Mouse (Mus musculus): ENCODE results near the gene Asb2.

Gene Asb2

GRCm38 (mm10) chr12:103325156-103325857, 30.5 kb downstream of the Asb2 start:
- DNase-seq (ENCODE audit: low spot score in 2 of 2), result peak; percentile 80 to 88

DNA sequence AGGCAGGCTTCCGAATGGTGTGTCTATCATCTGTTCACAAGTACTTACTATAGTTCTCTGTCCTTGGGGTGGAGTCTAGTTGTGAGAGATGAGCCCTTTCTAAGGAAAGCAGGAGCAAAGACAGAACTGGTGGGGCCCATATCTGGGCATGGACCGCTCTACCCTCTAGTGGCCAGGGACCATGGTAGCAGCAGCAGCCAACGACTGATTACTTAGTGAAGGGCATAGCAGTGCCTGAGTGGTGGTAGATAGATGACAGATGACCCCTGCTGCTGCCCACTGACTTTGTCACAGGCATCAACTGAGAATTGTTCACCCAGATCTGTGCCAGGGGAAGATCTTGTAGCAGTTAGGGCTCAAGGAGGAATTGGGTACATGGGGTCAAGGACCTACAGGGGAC, 33.0 kb downstream of the Asb2 start:
- peak in 1 of 2 experiments; percentile 30 for DNase-seq (ENCODE audit: low spot score in 2 of 2)

DNA sequence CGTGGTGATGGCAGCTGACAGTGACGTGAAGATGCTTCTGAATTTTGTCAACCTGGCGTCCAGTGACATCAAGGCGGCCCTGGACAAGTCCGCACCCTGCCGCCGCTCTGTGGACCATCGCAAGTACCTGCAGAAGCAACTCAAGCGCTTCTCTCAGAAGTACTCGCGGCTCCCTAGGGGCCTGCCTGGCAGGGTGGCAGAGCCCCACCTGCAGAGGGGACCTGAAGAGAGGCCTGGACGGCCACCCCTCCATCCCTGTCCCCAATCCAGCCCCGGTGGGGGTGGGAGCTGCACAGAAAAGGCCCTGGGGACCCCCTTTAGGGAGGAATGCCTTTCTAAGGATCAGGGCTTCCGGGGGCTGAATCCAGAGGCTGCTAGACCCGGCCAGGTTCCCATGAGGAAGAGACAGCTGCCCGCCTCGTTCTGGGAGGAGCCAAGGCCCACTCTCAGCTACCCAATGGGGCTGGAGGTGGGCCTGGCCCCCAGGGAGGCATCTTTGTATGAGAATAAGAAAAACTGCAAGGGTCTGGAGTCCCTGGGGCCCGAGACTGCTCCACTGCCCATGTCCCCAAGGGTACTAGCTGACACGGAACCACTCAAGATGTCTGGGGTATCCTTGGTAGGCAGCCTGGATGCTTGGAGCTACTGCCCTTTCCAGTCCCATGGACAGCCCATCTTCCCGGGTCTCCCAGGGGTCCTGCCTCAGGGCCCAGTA, 39.8 kb downstream of the Asb2 start:
- DNase-seq (ENCODE audit: low spot score in 2 of 2), result no peak

DNA sequence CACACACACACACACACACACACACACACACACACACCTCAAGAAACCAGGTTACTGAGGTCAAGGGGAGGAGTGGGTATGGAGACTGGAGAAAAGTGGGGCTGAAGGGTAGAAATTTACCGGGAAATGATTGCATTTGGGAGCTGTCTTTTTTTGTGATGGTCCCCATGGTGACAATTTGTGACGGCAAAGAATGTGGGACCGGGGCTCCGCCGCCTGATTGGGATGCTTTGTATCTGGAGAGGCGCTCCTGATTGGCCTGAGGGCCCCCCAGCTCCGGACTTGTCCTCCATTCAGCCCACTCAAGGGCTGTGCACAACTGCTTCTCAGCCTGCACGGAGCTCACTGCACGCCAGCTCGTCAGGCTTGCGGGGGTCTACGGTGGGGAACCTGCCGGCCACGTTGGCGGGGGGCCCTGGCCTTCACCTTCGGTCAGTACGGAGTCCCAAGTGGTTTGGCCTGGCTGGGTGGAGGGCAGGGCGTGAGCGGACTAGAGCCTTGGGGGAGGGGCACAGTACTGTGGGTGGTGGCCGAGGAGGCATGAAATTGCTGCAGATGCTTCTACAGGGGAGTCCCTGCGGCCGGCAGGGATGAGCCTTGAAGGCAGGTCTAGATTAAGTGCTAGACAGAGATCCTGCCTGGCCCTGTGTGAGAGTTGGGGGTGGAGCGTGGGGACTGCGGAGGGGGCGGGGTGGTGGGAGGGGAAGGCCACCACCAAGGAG, 41.0 kb downstream of the Asb2 start:
- no peak for DNase-seq (ENCODE audit: low spot score in 2 of 2)

- DNase-seq (ENCODE audit: low spot score in 2 of 2), result no peak
Observed at GRCm38 (mm10) chr12:103313871-103314639, 41.7 kb downstream of the Asb2 start.

GRCm38 (mm10) chr12:103313274-103313673, 42.5 kb downstream of the Asb2 start:
- no peak for DNase-seq (ENCODE audit: low spot score in 2 of 2)

DNA sequence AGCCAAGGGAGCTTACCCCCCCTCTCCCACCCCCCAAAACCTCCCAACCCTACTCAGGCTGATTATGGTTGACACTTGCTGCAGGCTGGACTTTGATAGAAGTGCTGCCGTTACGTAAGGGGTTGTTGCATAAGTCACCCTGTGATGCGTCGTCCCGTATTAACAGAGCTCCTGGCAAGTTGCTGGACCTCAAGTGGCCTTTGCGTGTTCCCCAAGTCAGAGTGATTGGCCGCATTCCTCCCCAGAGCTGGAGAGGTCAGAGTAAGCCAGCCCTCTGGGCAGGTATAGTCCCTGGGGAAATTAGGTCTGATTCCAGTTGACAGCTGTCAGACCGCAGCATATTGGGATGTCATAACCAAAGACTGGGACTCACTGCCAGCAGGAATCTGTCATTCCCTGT, 43.9 kb downstream of the Asb2 start:
- no peak for DNase-seq (ENCODE audit: low spot score in 2 of 2)

GRCm38 (mm10) chr12:103310744-103311267, 45.0 kb downstream of the Asb2 start, which contains the start of gene Fam181a:
Gene Fam181a (plus strand): TSS chr12:103310975.
- no peak for DNase-seq (ENCODE audit: low spot score in 2 of 2)

DNA sequence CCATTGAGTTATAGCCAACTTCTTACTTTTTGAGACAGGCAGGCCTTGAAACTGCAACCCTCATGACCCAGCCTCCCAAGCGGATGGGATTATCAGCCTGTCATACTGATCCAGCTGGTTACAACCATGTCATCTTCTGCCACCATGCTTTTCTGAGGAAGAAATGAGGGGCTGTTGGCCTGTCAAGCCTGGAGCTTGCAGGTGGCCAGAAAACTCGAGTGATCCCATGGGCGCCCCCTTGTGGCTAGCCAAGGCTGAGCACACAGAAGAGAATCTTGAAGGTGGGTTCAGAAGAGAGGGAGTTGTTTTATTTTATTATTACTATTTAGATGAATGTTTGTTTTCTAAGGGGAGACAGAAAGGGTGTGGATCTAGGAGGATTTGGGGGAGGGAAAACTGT, 49.1 kb downstream of the Asb2 start:
- no peak for DNase-seq (ENCODE audit: low spot score in 2 of 2)

DNA sequence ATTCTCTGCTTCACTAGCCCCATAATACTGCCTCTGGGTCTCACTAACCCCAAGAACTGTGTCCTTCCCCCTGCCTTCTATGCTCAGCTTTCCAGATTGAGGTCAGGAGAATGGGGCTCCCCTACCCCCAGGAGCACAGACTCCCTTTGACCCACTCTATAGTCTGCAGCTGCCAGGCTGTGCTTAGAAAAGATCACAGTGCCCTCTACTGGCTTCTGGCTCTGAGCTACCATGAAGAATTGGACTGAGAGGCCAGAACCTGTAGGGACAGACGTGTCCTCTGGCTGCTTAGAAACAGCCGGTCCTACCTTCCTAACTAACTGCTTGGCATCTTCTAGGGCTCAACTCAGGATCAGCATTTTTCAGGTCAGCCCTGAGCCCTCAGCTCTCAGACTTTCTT, 49.6 kb downstream of the Asb2 start:
- peak in 1 of 2 experiments; percentile 50 for DNase-seq (ENCODE audit: low spot score in 2 of 2)

GRCm38 (mm10) chr12:103302960-103303359, 52.8 kb downstream of the Asb2 start:
- no peak for DNase-seq (ENCODE audit: low spot score in 2 of 2)

DNA sequence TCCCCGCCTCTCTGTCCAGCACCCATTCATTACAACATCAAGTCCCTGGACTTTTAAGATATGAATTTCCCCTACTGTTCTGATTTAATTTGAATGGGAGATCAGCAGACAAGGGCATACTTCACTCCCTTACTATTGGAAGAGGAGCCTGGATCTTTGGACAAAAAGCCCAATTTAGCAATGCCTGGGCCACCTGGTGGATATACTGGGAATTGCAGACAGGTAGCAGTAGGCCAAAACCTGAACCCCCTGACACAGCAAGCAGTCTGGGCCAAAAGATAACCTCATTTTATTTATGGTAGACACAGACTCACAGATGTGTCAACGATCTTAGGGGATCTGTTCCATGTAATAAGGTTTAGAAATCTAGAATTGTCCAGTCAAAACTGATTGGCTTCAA, 54.2 kb downstream of the Asb2 start:
- DNase-seq (ENCODE audit: low spot score in 2 of 2), result peak; percentile 69 to 71

- DNase-seq (ENCODE audit: low spot score in 2 of 2), result no peak
Observed at GRCm38 (mm10) chr12:103300493-103300892, 55.3 kb downstream of the Asb2 start.

DNA sequence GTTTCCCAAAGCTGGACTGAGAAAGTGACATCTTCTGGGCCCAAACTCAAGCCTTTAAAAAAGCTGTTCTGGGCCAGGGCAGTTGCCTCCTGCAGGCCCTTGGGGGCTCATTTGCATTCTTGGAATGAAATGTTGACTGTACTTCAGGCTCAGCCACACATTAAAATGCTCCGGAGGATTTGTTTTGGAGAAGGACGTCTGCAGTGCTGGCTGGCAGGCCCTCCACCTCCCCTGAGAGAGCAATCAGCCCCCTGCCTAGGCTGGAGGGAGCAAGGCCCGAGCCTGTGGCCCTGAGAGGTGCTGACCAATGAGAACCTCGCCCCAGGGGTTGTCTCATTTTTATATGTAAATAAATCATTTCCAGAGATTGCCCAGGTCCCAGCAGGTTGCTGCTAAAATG, 59.5 kb downstream of the Asb2 start:
- no peak for DNase-seq (ENCODE audit: low spot score in 2 of 2)

DNA sequence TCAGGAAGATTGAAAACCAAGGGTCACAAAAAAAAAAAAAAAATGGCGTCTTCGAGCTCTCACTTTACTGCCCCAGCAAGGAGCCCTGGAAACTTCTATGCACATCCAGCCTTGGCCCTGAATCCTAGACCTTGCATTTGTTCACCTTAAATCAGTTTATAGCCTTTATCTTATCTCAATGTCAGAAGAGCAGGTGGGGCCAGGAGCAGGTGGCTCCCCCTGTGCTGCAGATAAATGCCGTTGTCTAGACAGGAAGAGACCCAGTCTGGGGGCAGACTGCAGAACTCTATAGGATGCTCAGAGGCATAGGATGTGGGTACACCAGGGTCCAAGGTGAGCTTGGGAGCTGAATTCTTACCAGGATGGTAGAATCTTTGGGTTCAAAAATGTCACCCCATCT, 63.4 kb downstream of the Asb2 start:
- DNase-seq (ENCODE audit: low spot score in 2 of 2), result no peak

GRCm38 (mm10) chr12:103287276-103287675, 68.5 kb downstream of the Asb2 start:
- no peak for DNase-seq (ENCODE audit: low spot score in 2 of 2)

GRCm38 (mm10) chr12:103283411-103283810, 72.4 kb downstream of the Asb2 start:
- DNase-seq (ENCODE audit: low spot score in 2 of 2), result no peak

GRCm38 (mm10) chr12:103282936-103283335, 72.9 kb downstream of the Asb2 start:
- DNase-seq (ENCODE audit: low spot score in 2 of 2), result no peak

GRCm38 (mm10) chr12:103281912-103282311, 73.9 kb downstream of the Asb2 start:
- DNase-seq (ENCODE audit: low spot score in 2 of 2), result no peak

- DNase-seq (ENCODE audit: low spot score in 2 of 2), result no peak
Observed at GRCm38 (mm10) chr12:103281491-103281890, 74.3 kb downstream of the Asb2 start.

DNA sequence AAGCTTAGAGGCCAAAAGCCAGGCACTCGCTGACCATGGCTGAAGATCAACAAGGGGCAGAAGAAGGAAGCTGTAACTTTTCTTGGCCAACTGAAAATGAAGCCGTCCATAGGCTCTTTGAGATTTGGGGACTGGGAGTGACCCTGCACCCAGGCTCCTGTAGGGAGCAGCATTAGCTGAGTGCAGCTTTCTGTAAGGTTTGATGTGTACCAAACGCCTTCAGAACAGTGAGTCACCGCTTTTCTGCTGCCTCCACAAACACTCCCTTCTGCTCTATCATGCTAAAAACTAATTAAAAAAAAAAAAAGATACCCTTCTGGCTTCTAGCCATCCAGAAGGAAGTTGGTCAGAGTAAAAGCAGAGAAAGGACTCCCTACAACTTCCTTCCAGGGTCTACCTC, 79.4 kb downstream of the Asb2 start:
- DNase-seq (ENCODE audit: low spot score in 2 of 2), result peak; percentile 30 to 33

DNA sequence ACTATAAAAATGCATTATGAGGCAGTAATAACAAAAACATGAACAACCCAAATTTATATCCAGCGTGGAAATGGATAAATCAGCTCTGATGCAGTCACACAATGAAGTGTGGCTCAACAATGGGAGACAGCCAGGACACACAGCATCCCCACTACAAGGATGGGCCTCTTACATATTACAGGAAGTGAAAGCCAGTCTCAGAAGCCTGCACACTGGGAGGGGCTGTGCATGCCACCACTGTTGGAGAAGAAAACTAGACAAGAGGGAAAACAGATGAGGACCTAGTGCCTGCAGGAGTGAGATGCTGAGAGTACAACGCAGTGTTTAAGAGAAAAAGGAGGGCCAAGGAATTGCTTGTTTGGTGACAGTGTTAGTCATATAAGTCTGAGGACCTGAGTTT, 82.1 kb downstream of the Asb2 start:
- no peak for DNase-seq (ENCODE audit: low spot score in 2 of 2)

All from frontal cortex, postnatal 36 days (tissue).